Mouse (Mus musculus): ENCODE measurements around the gene Kidins220.

Kidins220 gene

GRCm38 (mm10) chr12:24974446-24975114 lies at the start of gene Kidins220:
TSS of gene Kidins220 (plus strand) at chr12:24974925.
- DNase-seq (ENCODE audit: low spot score): peak; percentile 95

- DNase-seq (ENCODE audit: low spot score): no peak
Observed at GRCm38 (mm10) chr12:24925276-24925675, 49.4 kb upstream of the Kidins220 start.

DNA sequence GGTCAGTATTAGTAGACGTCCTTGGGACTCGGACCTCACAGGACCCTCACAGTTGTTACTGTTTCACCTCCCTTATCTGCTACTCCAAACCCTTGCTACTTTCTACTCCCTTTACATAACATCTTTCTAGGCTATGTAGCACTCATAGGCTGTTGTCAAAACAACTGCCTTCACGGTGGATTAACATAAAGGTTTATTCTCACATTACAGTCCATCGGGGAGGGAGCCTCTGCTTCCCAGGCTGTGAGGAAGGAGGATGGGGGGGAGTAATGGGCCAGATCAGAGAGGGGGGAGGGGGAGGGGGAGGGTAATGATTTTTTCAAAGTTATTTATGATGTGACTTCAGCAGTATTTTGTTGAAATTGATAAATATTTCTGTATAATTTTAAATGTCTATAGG lies 49.0 kb upstream of the Kidins220 start:
- no peak for DNase-seq (ENCODE audit: low spot score)

DNA sequence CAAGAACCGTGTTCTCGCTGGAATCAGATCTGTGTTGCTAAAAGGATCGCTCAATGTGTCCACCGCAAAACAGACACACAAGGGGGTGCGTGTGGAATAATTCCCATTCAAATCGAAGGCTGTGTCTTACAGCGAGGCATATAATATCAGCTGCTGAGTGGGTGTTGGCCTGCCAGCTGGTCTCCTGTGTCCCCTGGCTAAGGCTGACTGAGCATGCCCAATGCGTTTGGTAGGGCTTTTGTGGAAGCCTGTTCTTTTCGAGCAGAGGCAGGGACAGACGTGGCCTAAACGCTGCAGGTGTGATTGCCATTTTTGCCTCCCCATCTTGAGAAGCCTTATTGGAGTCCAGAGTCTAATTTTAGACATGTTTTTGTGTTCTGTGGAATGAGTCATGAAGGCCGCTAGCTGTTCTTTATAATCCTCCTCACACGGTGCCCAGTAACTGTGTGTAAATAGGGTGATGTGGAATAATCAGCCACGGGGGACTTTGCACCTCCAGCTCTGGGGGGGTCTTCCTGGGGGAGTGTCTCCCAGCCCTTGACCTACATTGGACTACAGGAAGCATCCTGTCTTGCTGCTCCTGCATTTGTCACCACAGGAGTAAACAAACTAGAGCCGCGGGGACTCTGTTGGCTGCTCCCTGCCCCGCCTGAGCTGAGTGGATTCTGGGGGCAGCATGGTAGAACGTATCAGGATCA lies 46.5 kb upstream of the Kidins220 start:
- DNase-seq (ENCODE audit: low spot score): no peak

- DNase-seq (ENCODE audit: low spot score): no peak
Observed at GRCm38 (mm10) chr12:24929043-24929442, 45.7 kb upstream of the Kidins220 start.

GRCm38 (mm10) chr12:24930760-24931159 lies 44.0 kb upstream of the Kidins220 start:
- DNase-seq (ENCODE audit: low spot score): no peak

GRCm38 (mm10) chr12:24932120-24932519 lies 42.6 kb upstream of the Kidins220 start:
- DNase-seq (ENCODE audit: low spot score): no peak

- DNase-seq (ENCODE audit: low spot score): no peak
Observed at GRCm38 (mm10) chr12:24933206-24933775, 41.4 kb upstream of the Kidins220 start.

DNA sequence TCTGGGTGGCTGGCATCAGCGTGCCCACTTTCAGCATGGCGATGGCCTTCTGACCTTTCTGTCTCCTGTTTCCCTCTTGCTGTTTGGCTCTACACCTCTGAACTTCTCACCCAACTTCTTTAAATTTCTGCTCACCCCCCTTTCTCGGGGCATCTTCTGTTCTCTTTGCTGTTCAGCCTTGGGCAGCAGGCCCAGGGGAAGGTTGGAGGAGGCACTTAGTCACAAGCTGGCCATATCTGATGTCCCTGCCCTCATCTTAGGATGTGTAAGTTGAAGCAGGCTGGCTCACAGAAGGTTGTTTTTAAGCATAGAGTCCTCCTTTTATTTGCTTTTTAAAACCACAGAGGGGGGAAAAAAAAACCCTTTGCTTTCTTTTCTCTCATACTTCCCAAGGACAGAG lies 40.7 kb upstream of the Kidins220 start:
- DNase-seq (ENCODE audit: low spot score): peak; percentile 12

GRCm38 (mm10) chr12:24936281-24936680 lies 38.4 kb upstream of the Kidins220 start:
- no peak for DNase-seq (ENCODE audit: low spot score)

DNA sequence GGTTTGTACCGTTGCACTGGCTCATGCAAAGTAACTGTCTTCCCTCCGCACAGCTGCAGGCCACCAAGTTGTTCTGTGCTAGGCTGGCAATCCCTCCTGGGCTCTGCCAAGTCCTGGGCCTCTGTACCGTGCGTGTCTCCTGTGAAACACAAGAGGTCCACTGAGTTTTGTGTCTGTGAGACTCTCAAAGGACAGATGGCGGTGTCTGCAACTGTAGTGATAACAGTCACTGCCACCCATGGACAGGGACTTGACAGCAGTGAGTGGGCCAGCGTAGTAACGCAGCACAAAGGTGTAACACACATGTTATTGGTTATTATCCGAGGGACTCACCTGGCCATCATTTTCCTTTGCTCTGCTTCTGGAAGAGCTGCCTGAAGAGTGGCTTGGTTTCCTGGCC lies 35.4 kb upstream of the Kidins220 start:
- no peak for DNase-seq (ENCODE audit: low spot score)

- DNase-seq (ENCODE audit: low spot score): no peak
Observed at GRCm38 (mm10) chr12:24942619-24943287, 32.0 kb upstream of the Kidins220 start.

- DNase-seq (ENCODE audit: low spot score): no peak
Observed at GRCm38 (mm10) chr12:24943427-24943826, 31.3 kb upstream of the Kidins220 start.

GRCm38 (mm10) chr12:24944597-24944996 lies 30.1 kb upstream of the Kidins220 start:
- DNase-seq (ENCODE audit: low spot score): no peak

DNA sequence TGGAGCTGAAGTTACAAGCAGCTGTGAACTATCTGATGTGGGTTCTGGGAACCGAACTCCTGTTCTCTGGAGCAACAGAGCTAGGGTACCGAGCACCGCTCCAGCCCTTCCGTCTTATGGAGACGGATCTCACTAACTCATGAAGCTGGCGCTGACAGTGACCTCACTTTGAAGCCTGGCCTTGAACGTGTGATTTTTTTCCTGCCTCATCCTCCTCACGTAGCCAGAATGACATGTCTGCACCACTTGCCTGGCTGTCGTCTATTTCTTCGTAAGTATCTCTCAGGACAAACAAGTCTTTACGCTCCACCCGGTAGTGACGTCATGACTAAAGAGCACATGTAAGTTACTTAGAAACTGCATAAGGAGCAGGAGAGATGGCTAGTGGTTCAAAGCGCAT lies 27.7 kb upstream of the Kidins220 start:
- no peak for DNase-seq (ENCODE audit: low spot score)

DNA sequence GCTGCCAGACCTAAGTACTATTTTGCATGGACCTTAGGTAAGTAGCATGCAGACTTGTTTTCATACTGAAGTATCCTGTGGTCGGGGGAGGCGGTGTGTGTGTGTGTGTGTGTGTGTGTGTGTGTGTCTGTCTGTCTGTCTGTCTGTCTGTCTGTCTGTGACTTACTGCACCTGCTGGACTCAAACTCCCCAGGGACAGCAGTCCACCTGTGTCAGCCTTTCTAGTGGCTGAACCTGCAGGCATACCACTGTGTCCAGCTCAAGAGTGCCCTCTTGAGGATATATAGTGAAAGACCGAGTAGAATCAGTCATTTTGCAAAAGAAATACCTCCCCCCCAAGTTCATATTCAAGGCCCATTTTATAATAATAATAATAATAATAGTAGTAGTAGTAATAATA lies 26.4 kb upstream of the Kidins220 start:
- peak; percentile 18 for DNase-seq (ENCODE audit: low spot score)

- DNase-seq (ENCODE audit: low spot score): no peak
Observed at GRCm38 (mm10) chr12:24950376-24951046, 24.2 kb upstream of the Kidins220 start.

- DNase-seq (ENCODE audit: low spot score): peak; percentile 43
Observed at GRCm38 (mm10) chr12:24952147-24952546, 22.6 kb upstream of the Kidins220 start.

DNA sequence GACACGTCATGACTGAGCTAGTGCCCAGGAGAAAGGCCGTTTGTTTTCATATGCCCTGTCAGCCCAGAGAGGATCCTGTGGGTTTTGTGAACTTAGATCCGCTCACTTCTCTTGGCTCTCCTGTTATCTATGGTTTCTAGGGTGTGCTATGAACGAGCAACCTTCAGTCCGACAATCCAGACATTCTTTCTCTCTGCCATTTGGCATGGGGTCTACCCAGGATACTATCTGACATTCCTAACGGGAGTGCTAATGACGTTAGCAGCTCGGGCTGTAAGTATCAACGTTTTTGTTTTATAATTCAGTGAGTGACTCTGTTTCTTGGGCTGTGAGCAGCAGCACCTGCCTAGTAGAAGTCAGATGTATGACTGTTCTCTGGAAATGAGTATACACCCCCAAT lies 19.6 kb upstream of the Kidins220 start:
- DNase-seq (ENCODE audit: low spot score): no peak

GRCm38 (mm10) chr12:24958526-24958925 lies 16.2 kb upstream of the Kidins220 start:
- no peak for DNase-seq (ENCODE audit: low spot score)

DNA sequence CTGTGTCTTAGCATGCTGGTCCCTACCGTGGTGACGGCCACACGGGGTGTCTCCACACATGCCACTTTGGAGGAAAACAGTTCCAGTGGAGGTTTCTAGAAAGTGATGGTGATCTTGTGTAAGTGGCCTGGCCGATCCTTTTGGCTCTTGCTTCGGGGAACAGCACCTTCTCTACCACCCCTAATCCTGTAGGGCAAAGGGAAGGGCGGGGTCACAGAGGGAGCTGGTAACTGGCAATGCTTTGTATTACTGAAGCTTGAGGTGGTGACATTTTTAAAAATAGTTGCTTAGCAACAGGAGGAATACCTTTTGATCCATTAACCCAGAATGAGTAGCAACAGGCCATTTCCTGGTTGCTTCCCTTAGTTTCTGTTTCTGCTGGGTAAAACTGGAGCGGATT lies 12.9 kb upstream of the Kidins220 start:
- DNase-seq (ENCODE audit: low spot score): no peak

DNA sequence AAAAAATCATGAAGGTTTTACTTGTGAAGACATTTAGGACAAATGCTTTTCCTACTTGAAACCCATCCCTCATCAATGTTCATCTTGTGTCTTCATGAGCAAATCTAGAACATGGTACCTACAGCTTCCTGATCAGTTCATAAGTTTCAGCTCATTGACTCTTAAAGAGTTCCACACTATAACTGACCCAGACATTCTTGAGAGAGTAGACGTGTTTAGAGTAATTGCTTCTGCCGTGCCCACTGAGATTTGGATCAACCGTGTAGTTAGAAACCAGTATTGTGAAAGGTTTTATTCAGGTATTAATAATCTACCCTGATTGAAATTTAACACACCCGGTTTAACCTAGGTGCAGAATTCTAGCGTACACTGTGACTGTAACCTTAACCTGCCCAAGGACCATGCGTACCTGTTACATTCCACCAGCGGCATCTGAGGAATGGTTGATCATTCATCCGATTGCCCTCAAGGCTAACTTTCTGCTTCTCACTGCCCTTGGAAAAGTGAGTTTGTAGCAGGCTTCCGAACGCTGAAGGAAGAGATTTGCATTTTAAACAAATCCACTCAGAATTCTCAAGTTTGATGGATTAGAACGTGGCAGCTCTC lies 12.3 kb upstream of the Kidins220 start:
- DNase-seq (ENCODE audit: low spot score): no peak
